Mouse (Mus musculus): ENCODE measurements around the gene P3h4. TPM values are rescaled to one million over a fixed set of nuclear protein-coding genes. Genes with fewer than 3 reads are reported as not detected.

P3h4 gene
- total and polyA plus RNA-seq, 3 experiments = not detected

DNA sequence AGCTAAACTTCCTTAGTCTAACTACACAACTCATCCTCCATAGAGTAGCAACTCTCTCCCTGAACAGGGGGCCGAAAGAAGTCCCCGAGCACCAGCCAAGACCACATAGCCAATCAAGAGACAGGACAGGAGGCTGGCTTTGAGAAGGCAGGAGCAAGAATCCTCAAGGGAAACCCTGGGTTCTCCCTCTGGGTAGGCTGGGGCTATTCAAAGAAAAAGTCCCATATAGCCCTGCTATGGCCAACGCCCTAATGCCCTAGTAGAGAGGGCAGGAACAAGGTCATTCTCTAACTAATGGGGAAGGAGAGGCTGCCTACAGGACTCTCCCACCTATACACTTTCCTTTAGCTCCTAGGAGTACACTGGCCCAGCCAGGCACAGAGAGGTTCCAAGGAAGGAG lies 29.6 kb downstream of the P3h4 start:
- Histone ChIP-seq H3K27ac (ENCODE audit: insufficient read depth, low read depth) (no peak overlapping the region), H3K4me3 (replicated peaks in 1 of 3; ENCODE audit: low read depth in 2 of 3, low read length in 2 of 3, poor library complexity in 1 of 3) (no peak overlapping the region), H3K79me2 (replicated peaks; ENCODE audit: control insufficient read depth, extremely low read depth, insufficient read depth, poor library complexity, severe bottlenecking) (no peaks in the 10 kb centered on the region), H3K36me3 (replicated peaks in 1 of 2; ENCODE audit: control insufficient read depth in 1 of 2, insufficient read depth in 1 of 2, low read length in 1 of 2) (no peaks in the 10 kb centered on the region), H3K9ac (ENCODE audit: insufficient read depth, low read depth) (no peak overlapping the region), H3K27me3 (replicated peaks) (peaks cover 51% of the 10 kb centered on the region), H3K9me3 (replicated peaks; ENCODE audit: low read length) (no peaks in the 10 kb centered on the region), H3K4me2 (ENCODE audit: insufficient read depth, low read depth, poor library complexity, severe bottlenecking) (no peak overlapping the region), H3K4me1 (ENCODE audit: control insufficient read depth in 1 of 2, insufficient read depth in 2 of 2) (peaks cover 16 to 34% of the 10 kb centered on the region in 2 experiments)
- TF ChIP-seq KAT2A (IDR thresholded peaks at IDR 0.05; ENCODE audit: insufficient replicate concordance, low read length) = 0 out of 2 replicates have a peak, but pooled peaks have one; percentile 16
- TF ChIP-seq SIN3A (IDR thresholded peaks at IDR 0.05; ENCODE audit: low read length) = no peak
- no peak for TF ChIP-seq EP300 (IDR thresholded peaks at IDR 0.05; ENCODE audit: low read length)
- DNase-seq (ENCODE audit: extremely low read depth) = peak; percentile 43
- in situ Hi-C loops (cut with MboI; ENCODE audit: low pct_ligation_motif_present, low pct_unique_long_range_greater_than_20kb, low sequenced_read_pairs) = no loop called here
- dilution Hi-C loops (cut with MboI; ENCODE audit: extremely low pct_ligation_motif_present, extremely low pct_unique_long_range_greater_than_20kb, low sequenced_read_pairs) = no loop called here

DNA sequence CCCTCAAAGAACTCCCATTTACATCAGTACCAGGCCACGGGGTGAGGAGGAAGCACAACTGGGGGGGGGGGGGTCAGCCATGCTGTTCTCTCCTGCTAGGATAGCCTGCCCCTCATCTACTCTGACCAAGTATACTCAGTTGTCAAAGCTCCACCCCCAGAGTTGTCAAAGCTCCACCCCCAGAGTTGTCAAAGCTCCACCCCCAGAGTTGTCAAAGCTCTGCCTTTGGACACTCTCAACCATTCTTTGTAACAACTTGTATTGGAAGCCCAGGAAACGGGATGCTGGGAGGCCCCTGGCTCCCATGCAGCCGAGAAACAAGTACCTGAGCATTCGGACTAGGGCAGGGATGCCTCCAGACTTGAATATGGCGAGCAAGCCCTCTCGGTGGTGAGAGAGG lies 32.0 kb downstream of the P3h4 start:
- Histone ChIP-seq H3K27me3 (replicated peaks) (peaks cover 37% of the 10 kb centered on the region), H3K9me3 (replicated peaks; ENCODE audit: low read length) (no peaks in the 10 kb centered on the region), H3K4me1 (ENCODE audit: control insufficient read depth in 1 of 2, insufficient read depth in 2 of 2) (peaks cover 16 to 33% of the 10 kb centered on the region in 2 experiments), H3K27ac (ENCODE audit: insufficient read depth, low read depth) (no peak overlapping the region), H3K4me3 (replicated peaks in 1 of 3; ENCODE audit: low read depth in 2 of 3, low read length in 2 of 3, poor library complexity in 1 of 3) (no peak overlapping the region), H3K9ac (ENCODE audit: insufficient read depth, low read depth) (no peak overlapping the region), H3K4me2 (ENCODE audit: insufficient read depth, low read depth, poor library complexity, severe bottlenecking) (no peak overlapping the region), H3K79me2 (replicated peaks; ENCODE audit: control insufficient read depth, extremely low read depth, insufficient read depth, poor library complexity, severe bottlenecking) (no peaks in the 10 kb centered on the region), H3K36me3 (replicated peaks in 1 of 2; ENCODE audit: control insufficient read depth in 1 of 2, insufficient read depth in 1 of 2, low read length in 1 of 2) (no peaks in the 10 kb centered on the region)
- no peak for TF ChIP-seq MAX (IDR thresholded peaks at IDR 0.05; ENCODE audit: low read length)
- TF ChIP-seq SMC3 (IDR thresholded peaks at IDR 0.05; ENCODE audit: low read depth, low read length) = no peak
- TF ChIP-seq GABPA (IDR thresholded peaks at IDR 0.05; ENCODE audit: insufficient replicate concordance, low read depth, low read length) = no peak
- TF ChIP-seq E2F4 (IDR thresholded peaks at IDR 0.05; ENCODE audit: insufficient replicate concordance, low read depth, low read length) = no peak
- no peak for TF ChIP-seq TBP (conservative IDR thresholded peaks at IDR 0.05; ENCODE audit: low read depth, low read length)
- TF ChIP-seq MAFK (IDR thresholded peaks at IDR 0.05; ENCODE audit: insufficient replicate concordance, low read length) = no peak
- DNase-seq (ENCODE audit: extremely low read depth) = no peak
- dilution Hi-C loops (cut with MboI; ENCODE audit: extremely low pct_ligation_motif_present, extremely low pct_unique_long_range_greater_than_20kb, low sequenced_read_pairs) (no loop called here), in situ Hi-C loops (cut with MboI; ENCODE audit: low pct_ligation_motif_present, low pct_unique_long_range_greater_than_20kb, low sequenced_read_pairs) (no loop called here)

DNA sequence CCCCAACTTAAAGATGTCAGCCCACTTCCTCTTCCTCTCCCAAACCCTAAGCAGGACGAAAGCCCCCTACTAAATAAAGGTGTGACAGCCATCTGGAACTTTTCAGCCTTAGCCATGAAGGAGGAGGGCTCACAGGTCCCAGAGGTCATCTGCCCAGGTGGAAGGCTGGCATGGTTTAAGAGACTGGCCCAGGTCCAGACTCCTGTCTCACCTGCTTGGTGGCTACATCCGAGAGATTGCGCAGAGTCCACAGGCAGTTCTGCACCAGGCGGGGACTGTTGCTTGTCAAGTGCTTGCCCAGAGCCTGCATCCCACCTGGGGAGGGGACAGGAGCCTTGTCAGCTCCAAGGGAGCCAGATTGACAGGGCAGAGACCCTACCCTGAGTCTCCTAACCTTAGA lies 35.3 kb downstream of the P3h4 start:
- TF ChIP-seq ZC3H11A (IDR thresholded peaks at IDR 0.05; ENCODE audit: low read depth, low read length) (no peak), IRF4 (IDR thresholded peaks at IDR 0.05; ENCODE audit: low read depth, low read length) (no peak), SIN3A (IDR thresholded peaks at IDR 0.05; ENCODE audit: low read length) (no peak), RAD21 (IDR thresholded peaks at IDR 0.05; ENCODE audit: low read depth, low read length) (no peak), JUND (conservative IDR thresholded peaks at IDR 0.05; ENCODE audit: low read depth, low read length) (no peak), HCFC1 (IDR thresholded peaks at IDR 0.05; ENCODE audit: low read depth, low read length) (no peak), NELFE (IDR thresholded peaks at IDR 0.05; ENCODE audit: low read depth, low read length) (no peak), JUN (IDR thresholded peaks at IDR 0.05; ENCODE audit: insufficient read depth, low read depth, low read length) (no peak), ZNF384 (IDR thresholded peaks at IDR 0.05; ENCODE audit: low read depth, low read length) (no peak)
- DNase-seq (ENCODE audit: extremely low read depth) = no peak
- peaks cover 31% of the 10 kb centered on the region for H3K27me3 ChIP-seq (replicated peaks)
- H3K79me2 ChIP-seq (replicated peaks; ENCODE audit: control insufficient read depth, extremely low read depth, insufficient read depth, poor library complexity, severe bottlenecking) = no peaks in the 10 kb centered on the region
- no peaks in the 10 kb centered on the region for H3K36me3 ChIP-seq (replicated peaks in 1 of 2; ENCODE audit: control insufficient read depth in 1 of 2, insufficient read depth in 1 of 2, low read length in 1 of 2)
- dilution Hi-C loops (cut with MboI; ENCODE audit: extremely low pct_ligation_motif_present, extremely low pct_unique_long_range_greater_than_20kb, low sequenced_read_pairs) (no loop called here), in situ Hi-C loops (cut with MboI; ENCODE audit: low pct_ligation_motif_present, low pct_unique_long_range_greater_than_20kb, low sequenced_read_pairs) (no loop called here)
- H3K4me1 ChIP-seq (ENCODE audit: control insufficient read depth in 1 of 2, insufficient read depth in 2 of 2) = peaks cover 1 to 3% of the 10 kb centered on the region in 2 experiments
- H3K9me3 ChIP-seq (replicated peaks; ENCODE audit: low read length) = no peaks in the 10 kb centered on the region
- no peak overlapping the region for H3K9ac ChIP-seq (ENCODE audit: insufficient read depth, low read depth)
- no peak overlapping the region for H3K4me3 ChIP-seq (replicated peaks in 1 of 3; ENCODE audit: low read depth in 2 of 3, low read length in 2 of 3, poor library complexity in 1 of 3)
- H3K27ac ChIP-seq (ENCODE audit: insufficient read depth, low read depth) = no peak overlapping the region
- H3K4me2 ChIP-seq (ENCODE audit: insufficient read depth, low read depth, poor library complexity, severe bottlenecking) = no peak overlapping the region
